ENCODE assay signal across 11 mouse cellular contexts in the genomic region with DNA sequence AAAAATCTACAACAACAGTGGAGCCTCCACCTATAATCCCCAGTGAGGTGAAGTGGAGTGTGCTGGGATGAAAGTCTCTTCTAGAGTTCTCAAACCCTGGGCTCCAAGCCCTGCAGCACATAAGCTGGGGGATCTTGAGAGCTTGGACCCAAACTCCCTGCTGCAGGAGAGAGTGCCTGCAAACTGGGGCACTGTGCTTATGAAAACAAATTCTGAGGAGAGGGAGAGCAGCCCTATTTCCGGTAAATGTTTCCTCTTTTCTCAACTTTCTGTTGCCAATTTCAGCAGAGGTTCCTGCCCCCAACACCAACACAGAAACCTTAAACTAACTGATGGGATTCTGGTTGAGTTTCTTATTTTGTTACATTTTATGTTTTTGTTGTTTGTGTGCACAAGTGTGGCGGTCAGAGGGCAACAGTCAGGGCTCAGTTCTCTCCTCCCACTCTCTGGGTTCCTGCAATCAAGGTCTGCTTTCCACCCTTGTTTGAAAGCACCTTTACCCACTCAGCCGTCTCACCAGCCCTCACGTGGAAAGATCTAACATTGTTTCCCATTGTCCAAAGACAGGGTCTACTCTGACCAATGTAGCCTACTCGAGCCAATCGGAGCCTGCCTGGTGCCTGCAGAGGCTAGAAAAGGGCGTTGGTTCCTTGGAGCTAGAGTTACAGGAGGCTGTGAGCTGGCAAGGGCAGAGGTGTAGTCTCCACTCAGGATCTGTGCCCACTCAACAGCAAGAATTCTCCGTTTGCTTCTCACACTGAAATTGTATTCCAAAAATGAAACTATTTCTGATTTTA. TPM values are rescaled to one million over a fixed set of nuclear protein-coding genes. Genes with fewer than 3 reads are reported as not detected.
A peak's percentile ranks its signal among the peaks of the same experiment; 100 is the strongest.
DNase-seq lines count a peak whose midpoint lies in the region; ATAC-seq and TF ChIP-seq lines count a peak whose summit lies in the region.
"Had no signal": no experiment of that assay in that cellular context is flagged by ENCODE, and none has a peak within 500 bp of the region (broad histone marks: within the 10 kb centered on the region; RNA-seq: fewer than 3 reads in every experiment).

No protein-coding gene starts in this region.

- TF ChIP-seq POLR2A in thymus, adult 2 months (IDR thresholded peaks at IDR 0.05; ENCODE audit: control insufficient read depth, extremely low read depth, insufficient read depth, low read length, poor library complexity): peak; percentile 56; the same call in 1 of the 2 replicates
- no peak for TF ChIP-seq POLR2A in cerebellum, adult 2 months (IDR thresholded peaks at IDR 0.05; ENCODE audit: borderline replicate concordance, insufficient read depth, low read length)

- H3K4me2 ChIP-seq in heart, embryonic 13.5 days: 0 out of 2 replicates have a peak overlapping the region, but pooled peaks have one; percentile 13
- peak overlapping the region; percentile 29 for H3K4me2 ChIP-seq in liver, embryonic 13.5 days
- H3K4me2 ChIP-seq in hindbrain, embryonic 14.5 days (replicated peaks): no peak overlapping the region

- H3K27me3 ChIP-seq in heart, embryonic 13.5 days (replicated peaks): no peaks in the 10 kb centered on the region
- no peaks in the 10 kb centered on the region for H3K27me3 ChIP-seq in thymus, adult 2 months (ENCODE audit: control insufficient read depth, insufficient read depth, low read length)
- no peaks in the 10 kb centered on the region for H3K27me3 ChIP-seq in liver, embryonic 13.5 days
- H3K27me3 ChIP-seq in cerebellum, adult 2 months (ENCODE audit: control insufficient read depth, insufficient read depth, low read length): no peaks in the 10 kb centered on the region
- no peaks in the 10 kb centered on the region for H3K27me3 ChIP-seq in hindbrain, embryonic 14.5 days (ENCODE audit: control insufficient read depth, insufficient read depth, low read length)

- H3K9ac ChIP-seq in heart, embryonic 13.5 days: no peak overlapping the region
- H3K9ac ChIP-seq in liver, embryonic 13.5 days: peak overlapping the region; percentile 49
- H3K9ac ChIP-seq in hindbrain, embryonic 14.5 days: no peak overlapping the region

- H3K36me3 ChIP-seq in heart, embryonic 13.5 days: peaks cover 11% of the 10 kb centered on the region
- H3K36me3 ChIP-seq in thymus, adult 2 months (ENCODE audit: control insufficient read depth, insufficient read depth, low read length): no peaks in the 10 kb centered on the region
- H3K36me3 ChIP-seq in liver, embryonic 13.5 days: peaks cover 15% of the 10 kb centered on the region
- H3K36me3 ChIP-seq in hindbrain, embryonic 14.5 days (replicated peaks; ENCODE audit: control insufficient read depth, insufficient read depth): peaks cover under 1% of the 10 kb centered on the region

- peaks cover 17% of the 10 kb centered on the region for H3K4me1 ChIP-seq in heart, embryonic 13.5 days
- peaks cover 21% of the 10 kb centered on the region for H3K4me1 ChIP-seq in thymus, adult 2 months (replicated peaks; ENCODE audit: control insufficient read depth, insufficient read depth, low read length)
- peaks cover 66% of the 10 kb centered on the region for H3K4me1 ChIP-seq in liver, embryonic 13.5 days (replicated peaks)
- H3K4me1 ChIP-seq in cerebellum, adult 2 months (ENCODE audit: control insufficient read depth, insufficient read depth, low read length): no peaks in the 10 kb centered on the region; the same call in 1 of the 2 replicates
- H3K4me1 ChIP-seq in hindbrain, embryonic 14.5 days (replicated peaks; ENCODE audit: control insufficient read depth, insufficient read depth, low read length): peaks cover 12% of the 10 kb centered on the region

- no peak for ATAC-seq in heart, embryonic 13.5 days (ENCODE audit: extremely low read depth, insufficient number of reproducible peaks, low FRiP score, low TSS enrichment)
- ATAC-seq in liver, embryonic 13.5 days (ENCODE audit: low read depth): no peak
- no peak for ATAC-seq in hindbrain, embryonic 14.5 days (ENCODE audit: low FRiP score)

- no peak for TF ChIP-seq CTCF in thymus, adult 2 months (IDR thresholded peaks at IDR 0.05; ENCODE audit: borderline replicate concordance, control insufficient read depth, extremely low read depth, insufficient read depth, low read length, poor library complexity)
- TF ChIP-seq CTCF in cerebellum, adult 2 months (IDR thresholded peaks at IDR 0.05; ENCODE audit: borderline replicate concordance, insufficient read depth, low read depth, low read length): no peak

- no peak for DNase-seq in heart, adult 8-10 months (ENCODE audit: low spot score)
- peak; percentile 45 for DNase-seq in thymus, adult 2 months
- DNase-seq in thymus, adult 18-20 months: no peak
- DNase-seq in liver, embryonic 13.5 days: no peak
- DNase-seq in cerebellum, adult 2 months: no peak
- no peak for DNase-seq in hindbrain, embryonic 14.5 days (ENCODE audit: low spot score)
- DNase-seq in cerebellum, postnatal 36 days: no peak
- DNase-seq: gastrocnemius, postnatal 14 days; lung, postnatal 10 days had no signal

- peak overlapping the region; percentile 29; the same call in 1 of the 2 replicates for H3K27ac ChIP-seq in heart, embryonic 13.5 days (replicated peaks)
- H3K27ac ChIP-seq in thymus, adult 2 months (ENCODE audit: control insufficient read depth, insufficient read depth, low read length): peak overlapping the region; percentile 92
- H3K27ac ChIP-seq in liver, embryonic 13.5 days: peak overlapping the region; percentile 87
- H3K27ac ChIP-seq in cerebellum, adult 2 months (ENCODE audit: insufficient read depth, low read length): no peak overlapping the region
- H3K27ac ChIP-seq in hindbrain, embryonic 14.5 days: no peak overlapping the region

- WGBS in heart, embryonic 13.5 days: 54% methylated on average over 8 of the region's 8 CpGs
- WGBS in thymus, adult 2 months: 10% methylated on average over 8 of the region's 8 CpGs
- 45% methylated on average over 8 of the region's 8 CpGs for WGBS in liver, embryonic 13.5 days (ENCODE audit: insufficient replicate concordance)
- 74% methylated on average over 8 of the region's 8 CpGs for WGBS in cerebellum, adult 2 months
- WGBS in hindbrain, embryonic 14.5 days: 70% methylated on average over 8 of the region's 8 CpGs

- H3K4me3 ChIP-seq in heart, embryonic 13.5 days: no peak overlapping the region
- peak overlapping the region; percentile 12 for H3K4me3 ChIP-seq in thymus, adult 2 months (ENCODE audit: control insufficient read depth, insufficient read depth, low read length)
- no peak overlapping the region for H3K4me3 ChIP-seq in liver, embryonic 13.5 days (replicated peaks)
- H3K4me3 ChIP-seq in cerebellum, adult 2 months (replicated peaks; ENCODE audit: insufficient read depth, low read depth, low read length): no peak overlapping the region
- H3K4me3 ChIP-seq in hindbrain, embryonic 14.5 days (replicated peaks; ENCODE audit: low read length): no peak overlapping the region

- H3K9me3 ChIP-seq in heart, embryonic 13.5 days: no peaks in the 10 kb centered on the region
- H3K9me3 ChIP-seq in liver, embryonic 13.5 days (replicated peaks): no peaks in the 10 kb centered on the region
- no peaks in the 10 kb centered on the region for H3K9me3 ChIP-seq in hindbrain, embryonic 14.5 days (ENCODE audit: control insufficient read depth, low read length)

RNA-seq across cellular contexts. Expression of a gene that starts 2.4 kb away (rescaled TPM):
- 2,053 and 2,109 TPM in 2 replicates for polyA plus RNA-seq in heart, embryonic 13.5 days (2015; fragmentation: Nextera tagmentation; extraction: Ambion mirVana)
- total RNA-seq in heart, adult 8-10 months (2022): 1,000 to 10,000 TPM in 2 of 4 experiments, 100 to 1,000 TPM in 2; 848 to 1,083 (median 963) TPM
- polyA plus RNA-seq in thymus, adult 2 months (2012; rRNA removed): 1,706 and 1,988 TPM in 2 replicates
- polyA plus RNA-seq in liver, embryonic 13.5 days (2015; fragmentation: Nextera tagmentation; extraction: Ambion mirVana): 1,324 and 1,529 TPM in 2 replicates
- 776 and 779 TPM in 2 replicates for polyA plus RNA-seq in cerebellum, adult 2 months (2012; rRNA removed)
- polyA plus RNA-seq in hindbrain, embryonic 14.5 days (2014; fragmentation: Nextera tagmentation; extraction: Ambion mirVana): 1,195 and 1,204 TPM in 2 replicates

RNA-seq across cellular contexts. Expression of a gene that starts 10.7 kb away (rescaled TPM):
- polyA plus RNA-seq in heart, embryonic 13.5 days (2015; fragmentation: Nextera tagmentation; extraction: Ambion mirVana): 5.7 and 5.9 TPM in 2 replicates
- 1 to 10 TPM in 1 of 4 experiments, under 1 TPM in 3; 0.47 to 1.6 (median 0.75) TPM for total RNA-seq in heart, adult 8-10 months (2022)
- polyA plus RNA-seq in thymus, adult 2 months (2012; rRNA removed): 0.24 TPM in 1 of 2 replicates, not detected in the other
- polyA plus RNA-seq in liver, embryonic 13.5 days (2015; fragmentation: Nextera tagmentation; extraction: Ambion mirVana): 0.20 and 0.38 TPM in 2 replicates
- polyA plus RNA-seq in cerebellum, adult 2 months (2012; rRNA removed): 0.27 and 0.38 TPM in 2 replicates
- 0.37 and 0.96 TPM in 2 replicates for polyA plus RNA-seq in hindbrain, embryonic 14.5 days (2014; fragmentation: Nextera tagmentation; extraction: Ambion mirVana)

RNA-seq across cellular contexts. Expression of a gene that starts 19.0 kb away (rescaled TPM):
- 0.11 TPM in 1 of 2 replicates, not detected in the other for polyA plus RNA-seq in heart, embryonic 13.5 days (2015; fragmentation: Nextera tagmentation; extraction: Ambion mirVana)
- under 1 TPM; 0.14 to 0.50 (median 0.20) TPM for total RNA-seq in heart, adult 8-10 months (2022)
- 6.3 and 8.8 TPM in 2 replicates for polyA plus RNA-seq in thymus, adult 2 months (2012; rRNA removed)
- not detected in 2 replicates for polyA plus RNA-seq in liver, embryonic 13.5 days (2015; fragmentation: Nextera tagmentation; extraction: Ambion mirVana)
- 3.0 and 4.3 TPM in 2 replicates for polyA plus RNA-seq in cerebellum, adult 2 months (2012; rRNA removed)
- 0.16 TPM in 1 of 2 replicates, not detected in the other for polyA plus RNA-seq in hindbrain, embryonic 14.5 days (2014; fragmentation: Nextera tagmentation; extraction: Ambion mirVana)
- polyA plus RNA-seq: embryonic facial prominence, embryonic 11.5 days had no signal

RNA-seq across cellular contexts. Expression of a gene that starts 19.8 kb away (rescaled TPM):
- 0.16 and 0.34 TPM in 2 replicates for polyA plus RNA-seq in heart, embryonic 13.5 days (2015; fragmentation: Nextera tagmentation; extraction: Ambion mirVana)
- 10 to 100 TPM in 3 of 4 experiments, 1 to 10 TPM in 1; 7.8 to 14.0 (median 12.6) TPM for total RNA-seq in heart, adult 8-10 months (2022)
- 0.10 and 1.0 TPM in 2 replicates for polyA plus RNA-seq in thymus, adult 2 months (2012; rRNA removed)
- polyA plus RNA-seq in liver, embryonic 13.5 days (2015; fragmentation: Nextera tagmentation; extraction: Ambion mirVana): not detected in 2 replicates
- polyA plus RNA-seq in cerebellum, adult 2 months (2012; rRNA removed): 54.4 and 69.1 TPM in 2 replicates
- polyA plus RNA-seq in hindbrain, embryonic 14.5 days (2014; fragmentation: Nextera tagmentation; extraction: Ambion mirVana): 9.9 and 14.3 TPM in 2 replicates

RNA-seq across cellular contexts. Expression of a gene that starts 25.6 kb away (rescaled TPM):
- polyA plus RNA-seq in heart, embryonic 13.5 days (2015; fragmentation: Nextera tagmentation; extraction: Ambion mirVana): 79.6 and 86.5 TPM in 2 replicates
- total RNA-seq in heart, adult 8-10 months (2022): 10 to 100 TPM; 29.8 to 37.4 (median 32.7) TPM
- polyA plus RNA-seq in thymus, adult 2 months (2012; rRNA removed): 142 and 153 TPM in 2 replicates
- polyA plus RNA-seq in liver, embryonic 13.5 days (2015; fragmentation: Nextera tagmentation; extraction: Ambion mirVana): 97.5 and 105 TPM in 2 replicates
- polyA plus RNA-seq in cerebellum, adult 2 months (2012; rRNA removed): 106 and 122 TPM in 2 replicates
- 117 and 123 TPM in 2 replicates for polyA plus RNA-seq in hindbrain, embryonic 14.5 days (2014; fragmentation: Nextera tagmentation; extraction: Ambion mirVana)

Comparison
In these comparisons a context has a peak if more than half of its experiments do, and no peak if none do; other contexts are left out.
1. H3K27ac ChIP-seq: peak in heart, embryonic 13.5 days (single experiment), thymus, adult 2 months (single experiment) and liver, embryonic 13.5 days (single experiment); none in cerebellum, adult 2 months (single experiment) and hindbrain, embryonic 14.5 days (single experiment).